Mouse (Mus musculus) urinary bladder, postnatal 10 days (tissue): ENCODE measurements around the gene Tmem110.

Experiments used
- DNase-seq: peaks from one replicate; pipeline ENCODE4 v3.0.0; 2022; ENCODE audit warnings: low spot score

The Tmem110 gene

DNA sequence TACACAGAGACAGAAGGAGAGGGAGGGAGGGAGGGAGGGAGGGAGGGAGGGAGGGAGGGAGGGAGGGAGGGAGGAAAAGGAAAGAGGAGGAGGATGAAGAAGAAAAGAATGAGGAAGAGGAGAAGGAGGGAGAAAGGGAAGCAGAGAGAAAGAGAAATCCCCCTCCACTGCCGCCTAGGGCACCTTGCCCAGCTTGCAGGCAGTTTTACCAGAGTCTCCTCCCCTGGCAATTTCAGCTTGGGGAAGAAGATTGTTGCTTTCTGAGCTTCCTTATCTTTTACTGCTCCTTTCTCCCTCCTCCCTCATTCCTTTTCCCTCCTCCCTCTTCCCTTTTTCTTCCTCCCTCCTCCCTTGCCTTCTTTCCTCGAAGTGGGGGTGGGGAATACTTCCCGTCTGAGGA is 77.6 kb downstream of the Tmem110 start:
- DNase-seq, result no peak

DNA sequence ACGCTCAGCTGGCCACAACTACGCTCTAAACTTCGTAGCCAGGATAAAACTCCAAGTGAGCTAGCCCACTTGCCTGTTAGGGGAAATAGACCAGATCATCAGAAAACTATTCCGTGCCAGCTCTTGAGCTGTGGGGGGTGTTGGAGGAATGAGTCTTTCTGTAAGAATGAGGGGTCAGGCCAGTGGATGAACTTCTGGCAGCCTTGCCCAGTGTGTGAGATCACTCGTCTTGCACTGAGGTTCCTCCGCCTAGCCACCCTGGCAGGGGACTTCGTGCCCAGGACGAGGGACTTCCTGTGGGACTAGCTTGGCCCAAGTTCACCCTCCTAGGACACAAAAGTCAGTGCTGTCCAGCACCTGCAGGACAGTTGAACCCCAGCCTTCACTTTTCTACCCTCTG is 78.9 kb downstream of the Tmem110 start:
- no peak for DNase-seq

DNA sequence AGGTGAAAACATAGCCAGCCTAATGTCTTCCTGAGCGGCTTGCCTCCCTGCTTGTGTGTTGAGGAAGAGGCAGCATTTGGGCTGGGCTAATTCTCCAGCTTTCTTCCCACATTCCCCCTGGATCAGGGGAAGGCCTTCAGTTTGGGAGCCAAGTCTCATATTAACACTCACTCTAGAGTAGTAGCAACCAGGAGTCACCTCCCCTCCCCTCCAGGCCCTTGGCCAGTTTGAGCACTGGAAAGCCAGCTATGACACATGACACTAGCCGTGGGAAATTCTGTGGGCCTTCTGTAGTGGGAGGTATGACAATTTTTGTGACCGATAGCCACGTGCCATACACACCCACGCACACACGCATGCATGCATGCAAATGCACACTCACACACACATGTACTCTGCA is 80.6 kb downstream of the Tmem110 start:
- DNase-seq, result no peak

DNA sequence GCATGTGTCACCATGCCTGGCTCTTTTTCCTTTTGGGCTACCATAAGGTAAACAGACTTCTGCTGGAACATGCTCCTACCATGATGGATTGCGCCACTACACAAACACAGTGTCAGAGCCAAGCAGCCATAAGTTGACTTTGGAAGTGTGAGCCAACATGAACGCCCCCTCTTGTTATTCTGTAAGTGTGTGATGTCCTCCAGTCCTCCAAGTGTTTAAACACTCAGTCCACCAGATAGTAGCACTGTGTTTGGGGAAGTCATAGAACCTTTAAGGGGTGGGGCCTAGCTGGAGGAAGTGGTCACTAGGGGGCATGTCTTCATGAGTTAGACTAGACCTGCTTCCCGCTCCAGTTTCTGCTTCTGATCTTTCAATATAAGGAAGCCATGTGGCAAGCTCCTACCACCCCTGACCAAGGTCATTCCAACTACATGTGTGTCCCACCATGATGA is 82.5 kb downstream of the Tmem110 start:
- DNase-seq, result no peak

DNA sequence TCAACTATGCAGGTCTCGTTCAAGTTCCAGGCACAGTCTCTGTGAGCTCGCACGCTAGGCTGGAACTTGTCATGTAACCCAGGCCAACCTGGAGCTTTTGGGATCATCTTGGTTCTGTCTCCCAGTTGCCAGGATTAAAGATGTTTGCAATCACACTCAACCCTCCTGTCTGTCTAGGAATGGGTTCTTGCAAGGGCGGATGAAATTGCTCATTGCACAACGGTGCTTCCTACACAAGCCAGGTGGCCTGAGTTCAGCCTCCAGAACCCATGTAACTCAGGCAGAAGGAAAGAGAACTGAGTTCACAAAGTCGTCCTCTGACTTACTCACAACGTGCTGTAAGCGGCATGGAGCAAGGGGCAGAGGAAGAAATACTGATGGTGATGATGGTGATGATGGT is 85.8 kb downstream of the Tmem110 start:
- no peak for DNase-seq

DNA sequence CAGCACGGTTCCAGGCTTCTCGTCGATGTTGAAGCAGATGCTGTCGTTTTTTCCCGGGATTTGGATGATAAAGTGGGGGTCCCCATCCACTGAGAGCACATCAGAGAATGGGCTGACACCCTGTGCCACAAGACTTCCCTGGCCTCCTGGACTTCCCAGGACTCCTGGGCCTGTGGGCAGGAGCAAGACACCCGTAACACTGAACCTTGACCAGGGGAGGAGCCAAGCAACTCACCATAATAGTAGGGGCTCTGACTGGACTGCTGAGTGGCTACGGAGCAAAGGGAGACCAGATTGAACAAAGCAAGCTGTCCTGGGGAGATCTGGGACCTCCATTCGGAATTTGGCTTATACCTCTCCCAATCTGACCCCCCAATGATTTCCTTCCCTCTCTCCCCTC is 87.3 kb downstream of the Tmem110 start:
- no peak for DNase-seq

DNA sequence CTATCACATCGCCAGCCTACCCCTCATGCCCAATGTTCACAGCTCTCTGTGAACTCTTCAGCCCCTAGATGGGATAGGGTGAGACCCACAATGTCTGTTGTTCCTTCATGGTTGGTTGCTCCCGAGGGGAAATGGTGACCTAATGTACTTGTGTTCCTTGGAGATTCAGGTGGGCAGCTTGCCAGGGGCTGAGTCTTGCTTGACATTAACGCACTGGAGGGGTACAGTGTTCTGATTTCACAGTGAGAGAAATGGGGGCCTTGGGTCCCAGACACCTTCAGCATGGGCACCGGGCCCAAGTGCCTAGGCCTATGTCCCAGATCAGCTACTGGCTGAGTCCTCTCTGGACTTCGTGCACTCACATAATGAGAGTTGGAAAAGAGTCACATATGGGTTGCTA is 88.0 kb downstream of the Tmem110 start:
- DNase-seq, result no peak

DNA sequence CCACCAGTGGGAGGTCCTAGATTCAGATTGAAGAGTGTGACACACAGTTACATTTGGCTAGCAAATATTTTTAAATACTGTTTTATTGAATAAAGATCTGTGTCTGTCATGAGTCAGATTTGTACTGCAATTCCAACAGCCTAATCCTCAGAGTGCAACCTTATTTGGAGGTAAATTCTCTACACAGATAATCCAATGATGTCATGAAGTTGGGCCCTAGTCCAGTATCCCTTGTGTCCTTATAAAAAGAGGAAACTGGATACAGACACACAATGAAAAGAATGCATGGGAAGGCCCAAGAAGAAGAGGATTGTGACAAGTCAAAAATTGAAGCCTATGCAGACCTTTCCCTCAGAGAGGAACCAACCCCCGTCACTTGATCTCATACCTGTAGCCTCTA is 91.1 kb downstream of the Tmem110 start:
- no peak for DNase-seq

DNA sequence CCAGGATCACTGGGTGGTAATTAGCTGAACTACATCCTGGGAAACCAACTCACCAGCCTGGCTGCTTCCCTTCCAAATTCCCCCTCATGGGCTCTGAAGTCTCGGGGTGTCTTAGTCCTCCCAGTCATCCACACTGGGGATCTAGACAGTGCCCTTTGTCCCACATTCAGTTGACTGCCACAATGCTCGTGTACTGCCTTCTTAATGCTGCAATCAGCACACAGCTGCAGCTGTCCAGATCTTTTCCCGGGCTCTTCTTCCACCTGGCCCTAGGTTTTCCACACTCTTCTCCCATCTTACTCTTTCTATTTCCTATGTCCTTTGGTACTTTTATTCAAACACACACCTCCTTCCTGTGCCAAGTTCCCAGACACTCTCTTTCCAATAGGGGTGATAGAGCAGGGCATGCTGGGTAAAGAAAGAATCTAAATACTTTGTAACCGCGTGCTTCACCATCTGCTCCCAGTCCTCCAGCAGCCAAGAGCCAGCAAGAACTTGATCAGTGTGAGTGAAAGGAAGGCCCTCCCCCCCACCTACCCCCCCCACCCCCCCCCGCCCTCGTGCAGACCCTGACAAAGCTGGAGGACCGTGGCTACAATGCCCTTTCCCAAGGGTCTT is 96.8 kb downstream of the Tmem110 start:
- DNase-seq, result no peak

DNA sequence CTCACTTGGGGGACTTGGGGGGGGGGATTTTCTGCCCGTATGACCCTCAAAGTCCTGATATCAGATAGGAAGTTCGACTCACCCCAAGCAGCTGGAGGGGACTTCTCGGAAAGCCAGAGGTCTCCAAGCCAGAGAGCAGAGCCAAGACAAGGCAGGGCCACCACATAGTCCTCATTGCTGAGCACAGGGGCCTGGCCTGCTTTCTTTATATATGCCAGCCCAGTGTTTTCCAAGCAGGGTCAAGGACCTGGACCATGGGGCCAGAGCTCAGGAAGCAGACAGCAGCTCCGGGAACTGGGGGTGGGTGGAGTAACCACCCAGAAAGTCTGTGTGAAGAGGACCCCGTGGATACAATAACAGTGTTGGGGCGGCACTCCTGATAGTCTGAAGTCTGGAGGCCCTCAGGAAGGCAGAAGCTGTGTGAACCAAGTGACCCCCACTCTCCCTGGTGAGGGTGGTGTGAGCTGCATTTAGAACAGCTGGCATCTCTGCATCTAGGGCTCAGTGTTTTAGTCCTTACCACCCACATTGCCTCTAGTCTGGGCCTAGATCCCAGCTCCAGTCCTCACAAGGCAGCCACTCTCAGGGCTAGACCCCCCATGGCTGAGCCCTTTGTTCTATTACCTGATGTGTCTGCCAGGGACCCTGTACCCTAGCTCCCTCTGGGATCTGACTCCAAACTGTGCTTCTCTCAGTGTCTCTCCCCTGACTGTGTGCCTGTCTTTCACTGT is 98.2 kb downstream of the Tmem110 start, which contains the start of gene Itih3:
TSS of gene Itih3 (minus strand) at position 386 of the 731 bp plus-strand sequence.
- no peak for DNase-seq

DNA sequence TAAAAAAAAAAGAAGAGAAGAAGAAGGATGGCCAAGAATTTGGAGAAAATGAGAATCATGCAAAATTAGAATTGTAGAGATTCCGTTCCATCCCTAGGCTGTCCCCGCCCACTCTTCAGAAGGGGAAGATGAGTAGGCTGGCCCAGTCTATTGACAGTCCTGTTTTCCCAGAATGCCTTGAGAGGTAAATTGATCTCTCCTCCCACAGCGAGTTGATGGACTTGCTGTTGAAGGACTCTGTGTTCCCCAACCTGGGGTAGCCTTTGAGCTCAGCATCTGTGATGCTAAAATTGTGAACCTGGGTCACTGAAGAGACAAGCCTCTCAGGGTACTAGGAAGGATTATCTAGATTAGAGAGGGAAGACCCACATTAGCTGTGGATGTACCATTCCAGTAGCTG is 100.1 kb downstream of the Tmem110 start:
- DNase-seq, result no peak
